Mouse (Mus musculus): Measurements from ENCODE around the gene Mnat1. TPM values are rescaled to one million over a fixed set of nuclear protein-coding genes. Genes with fewer than 3 reads are reported as not detected.

The Mnat1 gene
- polyA plus RNA-seq (2012; rRNA removed) = 7.4 and 7.5 TPM in 2 replicates

DNA sequence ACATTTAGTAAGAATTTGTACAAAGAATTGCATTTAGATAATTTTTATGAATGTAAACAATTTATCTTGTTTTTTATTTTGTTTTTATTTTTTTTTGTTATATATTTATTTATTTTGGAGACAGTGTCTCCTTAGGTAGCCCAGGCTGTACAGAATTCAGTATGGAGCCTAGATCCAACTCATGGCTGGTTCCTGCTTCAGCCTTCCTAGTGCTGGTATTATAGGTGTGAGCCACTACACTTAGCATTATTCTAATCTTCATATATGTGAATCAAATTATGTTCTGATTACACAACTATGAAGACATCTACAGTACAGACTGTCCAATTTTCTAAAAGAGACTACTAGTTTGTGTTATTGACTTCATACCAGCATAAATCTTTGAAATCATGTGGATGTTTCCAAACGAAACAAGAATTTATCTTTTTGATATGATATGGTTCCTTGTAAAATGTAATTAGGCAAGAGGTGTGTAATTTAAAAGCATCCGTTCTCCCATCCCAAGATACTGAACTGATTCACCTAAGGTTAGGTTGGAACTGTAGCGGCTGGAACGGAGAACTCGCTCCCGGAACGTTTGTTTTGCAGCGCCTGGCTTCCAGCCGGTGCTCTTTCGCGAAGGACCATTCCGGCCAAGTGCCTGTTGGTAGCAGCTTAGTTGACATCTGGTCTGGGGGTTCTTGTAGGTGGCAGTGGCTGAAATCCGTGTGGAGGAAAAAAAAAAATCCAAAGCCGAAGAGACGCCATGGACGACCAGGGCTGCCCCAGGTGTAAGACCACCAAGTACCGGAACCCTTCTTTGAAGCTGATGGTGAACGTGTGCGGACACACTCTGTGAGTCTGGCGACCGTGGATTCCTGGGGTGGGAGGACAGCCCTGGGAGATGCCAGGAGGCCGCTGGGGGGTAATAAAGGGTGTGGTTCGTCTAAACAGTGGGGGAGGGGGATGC lies at the start of gene Mnat1:
Gene Mnat1 (plus strand): TSS at position 625 of the 949 bp plus-strand sequence.

DNA sequence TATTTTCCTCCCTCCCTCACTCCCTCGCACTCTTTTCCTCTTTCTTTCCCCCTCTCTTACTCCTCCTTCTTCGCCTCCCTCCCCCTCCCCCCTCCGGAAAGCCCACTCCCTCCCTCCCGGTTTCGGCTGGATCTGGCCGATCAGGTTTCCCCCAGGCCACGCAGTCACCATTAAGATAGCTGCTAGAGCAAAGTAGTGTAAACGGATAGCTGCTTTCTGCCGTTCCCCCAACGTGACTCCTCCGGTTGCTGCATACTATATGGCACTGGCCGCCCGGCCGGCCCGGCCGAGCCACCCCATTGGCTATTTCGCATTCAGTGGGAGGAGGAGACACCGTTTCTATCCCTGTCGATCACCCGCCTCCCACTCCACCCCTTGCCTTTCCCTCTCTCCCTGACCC lies 10.3 kb upstream of the Mnat1 start, which contains the start of gene Six4:
Gene Six4 (minus strand): TSS at position 261 of the 400 bp plus-strand sequence.

DNA sequence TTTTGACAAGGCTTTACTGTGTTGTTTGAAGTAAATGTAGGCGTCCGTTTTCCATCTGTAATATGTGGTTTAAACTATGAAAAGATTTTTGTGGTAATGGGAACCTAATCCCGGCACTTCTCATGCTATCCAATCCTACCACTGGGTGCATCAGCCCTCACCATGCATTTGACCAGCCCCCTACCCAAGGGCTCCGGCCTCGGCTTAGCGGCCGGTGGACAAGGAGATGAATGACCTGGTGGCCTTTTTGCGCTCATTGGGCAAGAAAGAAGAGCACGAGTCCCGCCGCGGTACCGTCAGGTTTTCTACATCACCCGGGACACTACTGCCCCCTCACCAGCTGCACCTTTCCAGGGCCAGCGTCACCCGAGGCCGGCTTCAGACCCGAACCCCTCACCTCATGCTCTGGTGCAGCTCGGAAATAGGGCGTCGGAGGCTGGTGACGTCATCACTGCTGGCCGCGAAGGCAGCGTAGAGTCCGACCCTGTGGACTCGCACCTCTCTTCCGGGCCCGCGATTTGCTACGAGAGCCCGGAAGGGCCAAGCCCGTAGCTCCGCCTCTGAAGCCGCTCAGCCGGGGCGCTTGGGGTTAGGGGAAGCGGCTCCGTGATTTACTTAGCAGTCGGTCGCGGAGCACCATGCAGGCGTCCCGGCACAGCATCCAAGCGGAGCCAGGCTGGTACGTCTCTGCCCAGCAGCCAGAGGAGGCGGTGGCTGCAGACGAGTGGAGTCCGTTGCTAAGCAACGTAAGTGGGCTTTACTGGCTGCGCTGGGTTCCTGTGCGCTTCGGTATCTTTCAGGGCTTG lies 163.0 kb downstream of the Mnat1 start, which contains the start of the genes Trmt5 and Slc38a6:
Gene Trmt5 (minus strand): TSS at position 424 of the 806 bp plus-strand sequence.
Gene Slc38a6 (plus strand): TSS at position 493 of the 806 bp plus-strand sequence.

Other genes starting within 250 kb of the Mnat1 start
- not detected in 2 replicates for gene Six6, start 183.8 kb upstream of the Mnat1 start, polyA plus RNA-seq (2012; rRNA removed)
- 1.3 TPM in 2 replicates for gene 4930447C04Rik, start 182.9 kb upstream of the Mnat1 start, polyA plus RNA-seq (2012; rRNA removed)
- gene Six1, start 69.8 kb upstream of the Mnat1 start, polyA plus RNA-seq (2012; rRNA removed) = 0.20 TPM in 1 of 2 replicates, not detected in the other
- gene Six4, start 10.3 kb upstream of the Mnat1 start, polyA plus RNA-seq (2012; rRNA removed) = 0.01 and 0.05 TPM in 2 replicates
- 6.2 and 7.2 TPM in 2 replicates for gene Trmt5, start 163.0 kb downstream of the Mnat1 start, polyA plus RNA-seq (2012; rRNA removed)
- 2.7 and 3.4 TPM in 2 replicates for gene Slc38a6, start 163.1 kb downstream of the Mnat1 start, polyA plus RNA-seq (2012; rRNA removed)